Mouse (Mus musculus) C2C12 (cell line): ENCODE results near the gene Tedc2.

Experiments used
- CTCF ChIP-seq: IDR thresholded peaks from one replicate; pipeline ENCODE4 v1.5.1; 2011; ENCODE audit not compliant: control insufficient read depth, insufficient read depth, insufficient read length
- FOSL1 ChIP-seq: IDR thresholded peaks from one replicate; pipeline ENCODE4 v1.8.0; 2011; ENCODE audit warnings: mild to moderate bottlenecking, low read length; ENCODE audit not compliant: poor library complexity, insufficient read depth, severe bottlenecking
- MAX ChIP-seq: IDR thresholded peaks from one replicate; pipeline ENCODE4 v1.6.1; 2011; ENCODE audit warnings: mild to moderate bottlenecking, control low read depth
- MYOD1 ChIP-seq: IDR thresholded peaks from one replicate; pipeline ENCODE4 v1.6.1; 2011; ENCODE audit warnings: low read depth; ENCODE audit not compliant: control insufficient read depth, insufficient read length
- USF1 ChIP-seq: IDR thresholded peaks from one replicate; pipeline ENCODE4 v1.6.1; 2011; ENCODE audit warnings: low read depth, mild to moderate bottlenecking, control low read depth, moderate library complexity

DNA sequence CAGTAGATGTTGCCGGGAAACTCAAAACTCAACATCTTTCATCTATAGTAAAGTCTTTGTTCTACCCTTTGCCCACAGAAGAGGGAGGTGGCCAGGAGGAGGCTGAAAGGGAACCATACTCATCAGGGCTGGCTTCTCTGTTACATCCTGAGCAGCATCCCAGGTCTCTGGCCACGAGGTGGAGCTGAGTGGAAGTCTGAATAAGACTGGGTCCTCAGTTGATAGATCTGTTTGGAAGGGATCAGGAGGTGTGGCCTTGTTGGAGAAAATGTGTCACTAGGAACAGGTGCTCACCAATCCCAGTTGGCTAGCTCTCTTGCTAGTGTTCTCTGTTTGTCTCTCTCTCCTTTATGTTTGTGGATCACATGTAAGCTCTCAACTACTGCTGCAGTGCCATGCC lies 25.3 kb downstream of the Tedc2 start:
- TF ChIP-seq CTCF (no peak), MAX (no peak), USF1 (no peak), FOSL1 (no peak), MYOD1 (no peak)
